Mouse (Mus musculus) heart, postnatal 14 days (tissue): ENCODE data around the gene Efcab1. TPM values are rescaled to one million over a fixed set of nuclear protein-coding genes. Genes with fewer than 3 reads are reported as not detected.

Experiments
- DNase-seq, 2 experiments: peaks; one replicate each; pipeline ENCODE4 v3.0.0; 2021 to 2022
- intact Hi-C: fragments of 180-260 bp; cut with DNase I; formaldehyde crosslinking; loops from one replicate; pipeline ENCODE4 v1.15.1; 2025
- total RNA-seq, 2 experiments: library from RNA; stranded (reverse); gene quantifications; 2 replicates each; pipeline ENCODE4 v1.2.3; 2021

Gene Efcab1
- total RNA-seq, 2 experiments from 2014 or later = not detected

- intact Hi-C loops = no loop called here
- DNase-seq = peak; percentile 7 to 23
These were observed 86.2 kb downstream of the Efcab1 start for GRCm38 (mm10) chr16:14992461-14993107.

DNA sequence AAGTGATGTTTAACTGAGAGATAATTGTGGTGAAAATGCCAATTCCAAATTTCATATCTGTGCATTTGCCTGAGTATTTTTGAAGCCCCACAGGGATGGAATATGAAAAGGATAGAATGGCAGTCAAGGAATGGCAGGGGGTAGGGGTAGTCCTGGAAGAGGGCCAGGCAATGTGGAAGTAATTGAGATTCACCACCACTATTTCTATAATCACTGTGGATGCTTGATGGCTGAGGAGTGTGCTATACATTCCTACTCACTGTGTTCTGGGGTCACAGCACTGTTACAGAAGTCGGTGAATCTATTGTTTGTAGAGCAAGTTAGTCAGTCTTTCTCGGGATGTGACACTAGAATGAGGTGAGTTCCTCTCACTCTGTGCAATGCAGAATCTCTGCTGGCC is 108.3 kb downstream of the Efcab1 start:
- no peak for DNase-seq
- intact Hi-C loops = no loop called here
